Mouse (Mus musculus) erythroblast, adult 5-6 weeks (primary cell): Measurements from ENCODE around the gene Crim1. TPM values are rescaled to one million over a fixed set of nuclear protein-coding genes. Genes with fewer than 3 reads are reported as not detected.

Experiments used
- ATAC-seq: replicated peaks from 2 replicates; pipeline ENCODE4 v1.8.0; 2016; ENCODE audit warnings: moderate number of reproducible peaks, mild to moderate bottlenecking, moderate TSS enrichment, inconsistent platforms; ENCODE audit not compliant: poor library complexity, low FRiP score, severe bottlenecking
- total RNA-seq, 2 experiments: library from RNA; stranded (forward) in 1 of 2; stranded (reverse) in 1 of 2; fragments of 150-400 nt in 1 of 2; fragments of 200-764, 138-1000 nt in 1 of 2; gene quantifications; 2 replicates each; pipeline versions ENCODE4 v1.2.3 to v1.2.4; 2015 to 2017; ENCODE audit warnings: low replicate concordance in 2 of 2

Crim1 gene
- total RNA-seq (2015; ENCODE audit: low replicate concordance) (1.0 and 1.5 TPM in 2 replicates), total RNA-seq (2017; ENCODE audit: low replicate concordance) (under 0.01 and 2.2 TPM in 2 replicates)

DNA sequence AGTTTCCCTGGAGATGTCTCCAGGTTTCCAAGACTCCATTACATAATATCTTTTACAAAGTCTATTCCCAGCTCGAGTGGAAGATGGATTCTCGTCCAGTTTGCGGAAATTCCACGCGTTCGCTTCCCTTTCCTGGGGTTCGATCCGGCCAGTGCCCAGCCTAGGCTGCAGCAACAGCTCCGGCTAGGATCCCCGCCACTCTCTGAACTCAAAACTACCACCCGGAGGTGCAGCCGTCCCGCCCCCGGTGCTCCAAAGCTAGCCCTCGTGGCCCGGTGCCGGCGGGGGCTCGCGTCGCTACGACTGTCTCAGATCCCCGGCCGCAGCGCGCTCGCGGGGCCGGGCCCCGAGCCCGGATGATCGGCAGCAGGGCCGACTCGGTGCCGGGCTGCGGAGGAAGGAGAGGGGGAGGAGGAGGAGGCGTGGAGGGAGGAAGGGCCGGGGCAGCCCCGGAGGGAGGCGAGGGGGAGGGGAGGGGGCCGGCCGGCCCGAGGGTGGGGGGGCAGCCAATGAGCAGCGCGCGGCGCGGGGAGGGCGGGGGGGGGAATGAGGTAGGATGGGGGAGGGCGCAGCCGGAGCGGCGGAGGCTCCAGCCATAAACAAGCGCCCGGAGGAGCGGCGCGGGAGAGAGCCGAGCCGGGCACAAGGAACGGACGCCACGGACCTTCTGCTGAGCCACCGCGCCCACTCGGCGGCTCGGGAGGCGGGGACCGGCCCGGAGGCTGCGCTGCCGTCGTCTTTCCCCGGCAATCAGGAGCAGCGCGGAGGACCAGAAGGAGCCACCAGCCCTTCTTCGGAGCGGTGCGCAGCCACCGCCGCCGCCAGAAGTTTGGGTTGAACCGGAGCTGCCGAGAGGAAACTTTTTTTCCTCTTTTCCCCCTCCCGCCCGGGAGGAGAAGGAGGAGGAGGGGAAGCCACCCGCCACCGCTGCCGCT is at the start of gene Crim1:
Gene Crim1, plus strand, starts transcription at position 623 of the 935 bp plus-strand sequence.
- ATAC-seq, result no peak

DNA sequence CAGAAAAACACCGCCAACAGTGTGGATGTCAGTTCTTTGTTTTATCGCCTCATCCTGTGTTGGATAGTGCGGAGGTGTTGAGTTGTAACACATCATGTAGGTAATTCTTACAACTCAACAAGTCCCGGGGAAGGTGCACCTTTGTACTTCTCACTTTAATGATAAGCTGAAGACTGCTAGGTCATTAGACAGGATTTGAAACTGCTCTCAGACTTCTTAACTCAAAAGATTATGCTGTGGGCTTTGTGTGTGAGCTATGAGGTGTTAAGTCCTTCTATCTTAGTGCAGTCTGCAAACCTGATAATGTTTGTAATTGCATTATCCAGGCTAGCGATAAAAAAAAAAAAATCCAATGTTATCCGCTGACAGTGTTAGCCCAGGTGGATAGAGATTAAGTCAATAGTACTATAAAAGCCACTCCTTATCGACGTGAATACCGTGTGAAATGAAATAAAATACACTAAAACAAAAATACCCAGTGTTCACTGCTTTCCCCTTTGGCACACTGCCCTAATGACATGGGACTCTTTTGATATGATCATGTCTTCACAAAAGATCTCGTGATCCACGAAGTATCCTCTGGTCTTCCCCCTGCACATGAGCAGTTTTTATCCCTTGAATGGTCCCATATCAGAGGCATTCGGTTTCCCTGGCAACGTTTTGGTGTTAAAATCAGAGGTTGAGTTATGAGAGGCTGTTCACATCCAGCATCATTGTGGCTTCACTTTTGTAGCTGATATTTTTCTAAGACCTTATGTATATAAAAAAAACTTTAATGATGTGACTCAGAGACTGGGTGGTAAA is 48.4 kb upstream of the Crim1 start:
- no peak for ATAC-seq

DNA sequence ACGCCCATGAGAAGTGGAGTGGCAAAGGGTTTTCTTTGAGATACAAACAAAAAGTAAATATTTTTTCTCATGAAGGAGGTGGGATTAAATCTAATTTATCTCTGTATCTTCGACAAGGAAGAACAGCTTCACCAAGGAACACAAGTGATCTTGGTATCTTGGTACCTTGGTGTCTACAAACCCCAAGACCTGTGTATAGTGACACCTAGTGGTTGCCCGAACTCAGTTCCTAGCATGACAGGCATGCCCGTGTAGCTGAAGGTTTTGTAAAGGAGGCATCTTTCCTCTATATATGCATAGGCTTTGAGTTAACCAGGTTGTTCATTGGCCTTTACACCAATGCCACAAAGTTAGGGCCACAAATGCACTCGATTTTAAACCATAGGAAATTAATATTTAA is 36.8 kb upstream of the Crim1 start:
- ATAC-seq, result no peak

DNA sequence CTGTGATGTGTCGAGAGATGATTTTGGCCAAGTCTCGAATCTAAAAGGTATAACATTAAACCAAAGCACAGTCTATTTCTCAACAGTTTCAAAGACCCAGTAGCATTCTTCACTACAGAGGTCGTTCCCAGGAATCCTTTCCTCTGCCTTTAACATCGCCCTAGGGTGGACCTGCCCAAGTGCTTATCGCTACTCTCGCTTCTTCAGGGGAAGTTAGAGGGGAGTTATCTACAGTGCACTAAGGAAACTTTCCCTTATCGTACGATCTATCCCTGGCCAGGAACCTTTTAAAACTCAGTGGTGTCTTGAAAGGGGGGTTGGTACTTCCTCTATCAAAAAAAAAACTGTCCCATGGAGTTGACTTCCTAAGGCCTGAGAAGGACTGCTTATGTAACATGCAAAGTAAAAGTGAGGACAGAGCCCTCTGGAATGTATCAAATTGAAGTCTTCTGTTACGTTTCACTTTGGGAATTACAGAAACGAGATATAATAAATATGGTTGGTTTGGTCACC is 36.3 kb upstream of the Crim1 start:
- ATAC-seq, result no peak

DNA sequence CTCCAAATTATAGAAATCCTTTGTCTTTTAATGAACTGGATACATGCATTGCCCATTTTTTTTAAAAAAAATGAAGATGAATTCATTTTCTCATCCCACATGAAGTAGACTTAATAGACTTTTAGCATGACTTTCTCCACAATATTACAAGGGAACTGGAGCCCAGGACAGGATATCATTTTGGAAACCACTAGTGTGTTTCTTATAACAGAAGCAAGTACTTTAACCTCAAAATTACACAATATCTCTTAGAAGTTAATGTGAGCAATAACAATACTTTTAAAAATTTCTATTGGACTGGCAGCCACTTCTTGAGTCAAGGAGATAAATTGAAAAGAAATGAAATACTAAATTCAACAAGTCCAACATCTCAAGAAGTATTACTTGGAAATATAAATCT is 34.2 kb upstream of the Crim1 start:
- no peak for ATAC-seq

DNA sequence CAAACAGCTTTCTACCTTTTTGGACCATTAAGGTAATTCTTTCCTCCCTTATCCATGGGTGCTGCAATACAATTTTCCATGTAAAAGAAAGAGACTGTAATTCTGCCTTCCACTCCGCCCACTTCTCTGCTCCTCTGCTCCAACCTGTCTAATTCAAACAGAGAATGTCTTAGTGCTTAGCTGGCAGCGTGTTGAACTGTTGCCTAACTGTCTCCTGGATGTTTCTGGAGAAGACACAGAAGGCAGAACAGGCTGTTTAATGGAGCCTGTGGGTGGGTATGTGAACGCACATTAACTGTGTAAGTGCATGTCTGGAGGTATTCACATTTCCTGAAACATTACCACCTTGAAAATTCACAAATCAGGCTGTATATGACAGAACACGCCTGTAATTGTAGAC is 33.5 kb upstream of the Crim1 start:
- no peak for ATAC-seq

DNA sequence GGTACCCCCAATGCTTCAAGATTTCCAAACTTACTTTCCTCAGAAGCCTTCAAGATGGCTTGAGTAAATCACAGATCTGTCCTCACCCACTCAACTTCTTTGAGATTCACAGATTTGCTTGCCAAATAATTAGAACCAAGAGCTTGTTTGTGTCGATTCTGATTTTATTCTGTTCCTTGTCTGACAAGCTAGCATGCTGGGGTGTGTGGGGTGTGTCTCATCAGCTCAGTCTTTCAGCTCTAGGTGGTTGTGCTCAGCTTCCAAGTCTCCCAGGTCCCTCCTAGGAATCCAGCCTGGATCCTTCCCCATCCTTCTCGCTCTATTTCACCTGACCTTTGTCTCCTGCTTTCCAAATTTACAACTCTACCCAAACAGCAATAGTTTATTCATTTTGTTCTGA is 27.7 kb upstream of the Crim1 start:
- ATAC-seq, result no peak

DNA sequence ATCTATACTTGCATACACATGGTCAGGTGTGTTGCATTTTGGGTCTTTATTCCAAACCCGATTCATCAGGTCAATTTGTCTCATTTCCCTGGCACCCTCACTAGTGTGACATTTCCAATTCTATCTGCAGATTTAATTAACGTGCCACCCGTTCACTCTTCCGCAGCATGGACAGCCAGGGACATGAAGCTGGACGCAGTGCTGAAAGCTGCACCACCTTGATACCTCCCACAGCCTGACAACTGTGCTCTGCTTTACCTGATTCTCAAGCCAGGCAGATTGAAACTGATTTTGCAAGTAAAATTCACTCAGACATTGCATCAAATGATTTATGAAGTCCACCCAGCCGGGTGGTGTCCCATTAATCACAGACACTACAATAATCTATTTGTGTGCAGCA is 19.3 kb upstream of the Crim1 start:
- no peak for ATAC-seq

DNA sequence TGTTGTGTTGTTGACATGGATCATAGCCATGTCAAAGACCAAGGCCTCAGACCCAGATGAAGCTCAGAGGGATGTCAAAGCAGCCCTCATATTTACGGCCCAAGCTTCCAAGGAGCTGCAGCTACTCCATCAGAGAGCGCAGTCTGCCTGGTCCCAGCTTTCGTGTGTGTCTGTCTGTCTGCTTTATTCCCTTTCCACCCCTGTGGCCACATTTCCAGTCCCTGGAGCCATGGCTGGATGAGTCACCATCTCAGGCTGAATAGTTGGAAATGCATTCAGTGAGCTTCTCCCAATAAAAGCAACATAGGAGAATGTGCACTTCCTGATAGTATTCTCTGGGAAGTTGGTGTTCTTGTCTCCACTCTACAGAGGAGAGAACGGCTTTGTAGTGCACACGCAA is 3.9 kb upstream of the Crim1 start:
- no peak for ATAC-seq

DNA sequence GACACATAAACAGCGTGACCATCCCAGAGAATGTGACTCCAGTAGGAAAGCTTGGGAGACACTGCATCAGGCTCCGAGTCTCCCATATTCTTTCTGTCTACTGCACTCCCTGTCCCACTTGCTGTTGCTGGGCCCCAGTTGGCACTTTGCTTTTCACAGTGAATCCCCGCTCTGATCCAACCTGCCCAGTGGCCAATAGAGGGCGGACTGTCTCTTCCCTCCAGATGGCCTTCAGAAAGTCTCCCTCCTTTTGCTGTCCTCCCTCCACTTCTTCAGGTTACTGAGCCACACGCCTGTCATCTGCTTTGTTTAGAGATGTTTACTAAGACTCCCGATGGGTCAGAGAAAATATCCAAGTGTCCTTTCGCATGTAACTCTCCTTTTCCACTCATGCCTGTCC is 2.9 kb upstream of the Crim1 start:
- no peak for ATAC-seq

DNA sequence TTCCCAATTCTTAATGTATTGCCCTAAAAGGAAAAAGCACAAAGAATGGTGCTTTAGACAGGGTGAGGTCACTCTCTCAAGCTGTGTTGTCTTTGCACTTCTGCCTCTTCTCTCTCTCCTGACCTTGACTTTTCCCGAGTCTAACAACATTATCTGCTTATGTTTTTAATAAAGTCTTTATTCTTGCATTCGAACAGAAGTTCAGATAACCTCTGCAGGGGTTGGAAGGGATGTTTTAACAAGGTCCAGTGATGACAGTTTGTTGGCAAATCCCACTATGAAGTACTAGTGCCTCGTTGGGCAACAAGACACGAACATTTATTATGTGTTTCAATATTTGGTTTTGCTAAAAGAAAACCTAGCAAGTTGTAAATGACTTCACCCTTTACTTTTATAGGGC is 1.9 kb upstream of the Crim1 start:
- no peak for ATAC-seq

DNA sequence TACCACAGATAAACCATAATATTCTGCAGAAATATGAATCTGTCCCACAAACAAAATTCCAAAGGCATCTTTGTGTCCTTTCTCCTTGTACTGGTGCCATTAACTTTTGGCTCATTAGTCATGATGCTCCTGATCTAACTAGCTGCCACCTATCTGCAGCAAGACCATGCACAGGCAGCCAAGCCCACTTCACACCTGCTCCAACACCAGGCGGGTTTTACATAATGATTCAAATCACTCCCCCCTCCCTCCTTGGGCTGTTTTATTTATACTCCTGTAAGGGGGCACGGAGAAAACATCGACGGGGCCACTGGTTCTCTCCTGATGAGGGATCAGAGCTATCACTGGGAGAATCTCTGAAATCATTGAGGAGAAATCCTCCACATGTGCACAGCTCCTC is 1.2 kb upstream of the Crim1 start:
- ATAC-seq, result no peak

DNA sequence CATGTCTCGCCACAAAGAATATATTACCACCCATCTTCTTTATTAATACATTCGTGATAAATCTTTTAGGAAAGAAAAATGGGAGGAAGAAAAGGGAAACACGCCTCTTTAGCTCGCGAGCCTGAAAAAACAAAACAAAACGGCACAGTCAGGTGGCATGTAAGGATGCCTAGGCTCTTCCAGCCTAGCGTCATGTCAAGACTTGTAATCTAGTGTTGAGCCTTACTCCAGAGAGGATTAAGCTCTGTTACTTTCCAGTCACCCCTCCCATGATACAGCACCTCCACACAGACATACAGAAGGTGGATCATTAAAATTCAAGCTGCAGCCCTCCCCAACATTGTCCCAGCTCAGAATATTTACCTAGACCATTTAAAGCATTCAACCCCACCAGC is 820 bp upstream of the Crim1 start:
- ATAC-seq, result no peak

DNA sequence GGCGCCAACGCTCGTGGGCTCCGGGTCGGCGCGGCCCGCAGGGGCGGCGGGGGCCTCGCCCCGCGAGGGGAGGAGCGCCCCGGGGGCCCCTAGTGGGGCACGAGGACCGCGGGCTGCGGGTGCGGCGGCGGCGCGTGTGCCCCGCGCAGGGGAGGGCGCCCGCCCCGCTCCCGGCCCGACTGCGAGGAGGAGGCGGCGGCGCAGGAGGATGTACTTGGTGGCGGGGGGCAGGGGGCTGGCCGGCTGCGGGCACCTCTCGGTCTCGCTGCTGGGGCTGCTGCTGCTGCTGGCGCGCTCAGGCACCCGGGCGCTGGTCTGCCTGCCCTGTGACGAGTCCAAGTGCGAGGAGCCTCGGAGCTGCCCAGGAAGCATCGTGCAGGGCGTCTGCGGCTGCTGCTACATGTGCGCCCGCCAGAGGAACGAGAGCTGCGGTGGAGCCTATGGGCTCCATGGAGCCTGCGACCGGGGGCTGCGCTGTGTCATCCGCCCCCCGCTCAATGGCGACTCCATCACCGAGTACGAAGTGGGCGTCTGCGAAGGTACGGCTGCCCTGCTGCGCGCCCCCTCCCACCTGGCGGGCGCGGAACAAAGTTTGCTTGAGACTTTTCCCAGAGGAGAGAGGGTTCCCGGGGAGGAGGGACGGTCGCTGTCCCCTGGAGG is 643 bp downstream of the Crim1 start:
- no peak for ATAC-seq

DNA sequence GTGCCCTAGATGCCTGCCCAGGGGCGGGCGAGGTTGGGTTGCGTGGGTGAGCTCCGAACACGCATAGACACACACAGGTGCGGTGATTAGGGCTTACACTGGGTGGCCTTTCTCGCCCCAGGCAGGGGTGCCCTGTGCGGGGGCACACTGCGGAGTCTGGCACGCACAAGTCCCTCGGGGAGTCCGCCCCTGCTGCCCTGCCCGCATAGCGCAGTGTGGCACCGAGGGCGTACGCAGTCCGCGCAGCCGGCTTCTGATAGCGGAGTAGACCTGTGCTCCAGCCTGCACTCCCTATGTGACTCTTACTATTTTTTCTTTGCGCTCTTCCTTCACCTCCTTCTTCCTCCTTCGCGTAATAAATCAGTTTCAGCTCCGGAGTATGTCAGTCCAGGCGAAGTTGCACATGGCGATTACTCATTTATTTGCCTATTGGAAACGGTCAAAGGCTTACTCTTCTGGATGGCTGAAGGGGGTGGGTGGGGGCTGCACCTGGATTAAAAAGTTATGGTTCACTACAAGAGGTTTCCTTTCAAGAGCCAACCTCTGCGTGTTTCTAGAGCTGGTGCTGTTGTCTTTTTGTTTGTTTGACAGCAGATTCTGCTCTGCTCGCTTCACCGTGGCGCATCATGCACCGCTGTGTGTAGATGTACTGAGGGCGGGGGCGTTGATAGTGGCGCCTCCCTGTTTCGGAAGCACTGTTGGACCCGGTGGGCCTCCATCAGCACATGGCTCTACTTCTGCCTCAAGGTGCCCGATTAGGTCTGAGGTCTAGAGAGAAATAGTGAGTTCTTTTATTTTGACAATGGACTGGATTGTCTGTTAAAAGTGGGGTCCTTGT is 1.4 kb downstream of the Crim1 start:
- ATAC-seq, result no peak

DNA sequence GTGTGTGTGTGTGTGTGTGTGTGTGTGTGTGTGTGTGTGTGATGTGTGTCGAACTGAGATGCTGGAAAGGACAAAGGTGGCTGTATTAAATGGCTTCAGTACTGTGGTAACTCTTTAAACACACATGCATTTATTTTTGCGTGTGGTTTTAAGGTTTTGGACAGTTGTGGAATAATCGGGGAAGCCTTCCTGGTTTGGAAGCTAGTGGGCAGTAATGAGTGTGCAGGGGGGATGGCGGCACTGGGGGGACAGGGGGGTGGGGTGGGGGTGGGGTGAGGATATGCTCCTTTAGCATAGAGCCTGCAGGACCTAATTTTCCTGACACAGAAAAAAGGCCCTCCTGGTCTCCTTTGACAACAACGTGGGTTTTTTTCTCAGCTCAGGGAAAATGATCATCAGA is 2.2 kb downstream of the Crim1 start:
- ATAC-seq, result no peak

DNA sequence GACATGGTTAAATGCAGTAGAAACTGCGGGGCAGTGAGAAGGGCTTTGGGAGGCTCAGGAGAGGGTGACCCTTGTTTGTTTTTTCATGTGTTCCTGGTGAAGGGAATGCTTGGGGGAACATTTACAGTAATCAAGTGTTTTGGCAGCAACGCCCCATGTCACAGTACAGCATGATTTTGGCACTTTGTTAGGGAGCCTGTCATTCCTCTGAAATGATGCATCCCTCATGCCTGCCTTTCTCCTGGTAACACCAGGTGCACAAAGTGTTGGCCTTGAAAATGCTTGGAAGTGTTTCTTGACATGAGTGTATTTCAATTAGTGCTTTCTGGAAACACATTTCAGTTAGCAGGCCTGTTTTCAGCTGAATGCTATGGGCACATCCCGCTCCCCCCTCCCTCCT is 2.7 kb downstream of the Crim1 start:
- ATAC-seq, result no peak

DNA sequence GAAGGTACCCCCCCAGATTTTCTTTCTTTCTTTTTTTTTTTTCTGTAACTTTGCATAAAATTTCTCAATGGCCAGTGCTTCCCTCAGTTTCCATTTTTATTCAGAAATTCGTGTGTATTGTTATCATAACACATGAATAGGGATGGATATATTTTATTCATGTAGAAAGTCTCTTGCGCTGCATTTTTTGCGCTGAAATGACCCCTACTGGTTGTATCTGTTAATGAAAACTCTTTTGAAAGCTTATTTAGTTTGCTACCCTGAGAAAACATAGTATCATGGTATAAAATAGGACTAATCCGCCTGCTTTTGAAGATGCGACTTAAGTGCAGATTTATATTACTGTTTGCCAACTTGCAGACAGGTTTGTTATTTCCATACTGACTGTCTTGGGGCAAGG is 3.4 kb downstream of the Crim1 start:
- ATAC-seq, result no peak

DNA sequence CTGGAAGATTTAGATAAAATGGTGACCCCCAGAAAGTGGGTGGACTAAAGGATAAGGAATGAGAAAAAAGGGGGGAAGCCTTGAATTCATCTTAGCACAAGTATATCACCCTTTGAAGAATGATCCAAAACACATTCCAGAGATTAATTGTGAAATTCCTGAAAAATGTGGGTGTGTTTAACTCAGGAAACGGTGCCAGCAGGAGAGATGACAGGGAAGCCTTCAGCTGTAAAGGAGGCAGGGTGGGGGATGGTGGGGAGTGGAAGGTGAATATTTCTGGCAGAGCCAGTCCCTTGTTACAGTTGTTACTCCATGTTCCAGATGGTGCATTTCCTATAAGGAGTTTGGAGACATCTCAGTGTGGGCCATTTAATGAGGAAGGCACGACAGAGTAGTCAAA is 6.4 kb downstream of the Crim1 start:
- ATAC-seq, result no peak
